Mouse (Mus musculus) liver, embryonic 16.5 days (tissue): ENCODE data around the gene Myo10. TPM values are rescaled to one million over a fixed set of nuclear protein-coding genes. Genes with fewer than 3 reads are reported as not detected.

Experiments
- ATAC-seq: fragments of 200-750 bp; cut with Nextera tagmentation; 2 replicates; pipeline ENCODE4 v1.8.0; 2017; ENCODE audit warnings: low read depth, mild to moderate bottlenecking, moderate number of reproducible peaks, moderate library complexity
- H3K27ac ChIP-seq: fragments of 300-500 bp; sonication (generic); 2 replicates; pipeline ENCODE4 v1.5.1; 2014; ENCODE audit warnings: mild to moderate bottlenecking, low read length
- H3K27me3 ChIP-seq: fragments of 300-500 bp; sonication (generic); 2 replicates; pipeline ENCODE4 v1.6.1; 2014; ENCODE audit warnings: low read depth, low read length, mixed read lengths; ENCODE audit not compliant: control insufficient read depth, insufficient read depth
- H3K36me3 ChIP-seq: fragments of 300-500 bp; sonication (generic); 2 replicates; pipeline ENCODE4 v1.6.1; 2014; ENCODE audit warnings: mild to moderate bottlenecking; ENCODE audit not compliant: control insufficient read depth, insufficient read depth
- H3K4me1 ChIP-seq: fragments of 300-500 bp; sonication (generic); 2 replicates; pipeline ENCODE4 v1.6.1; 2014; ENCODE audit warnings: low read depth, low read length, mixed read lengths; ENCODE audit not compliant: control insufficient read depth
- H3K4me2 ChIP-seq: fragments of 300-500 bp; sonication (generic); 2 replicates; pipeline ENCODE4 v1.6.1; 2014; ENCODE audit warnings: low read depth, low read length, mixed read lengths
- H3K4me3 ChIP-seq: fragments of 300-500 bp; sonication (generic); 2 replicates; pipeline ENCODE4 v1.5.1; 2014; ENCODE audit warnings: low read depth, mild to moderate bottlenecking, low read length
- H3K9ac ChIP-seq: fragments of 300-500 bp; sonication (generic); 2 replicates; pipeline ENCODE4 v1.6.1; 2014; ENCODE audit warnings: low read depth, low read length
- H3K9me3 ChIP-seq: fragments of 300-500 bp; sonication (generic); replicated peaks from 2 replicates; pipeline ENCODE4 v1.6.1; 2016; ENCODE audit warnings: low read length; ENCODE audit not compliant: control insufficient read depth
- WGBS: fragments of 180-500 bp; shearing (Covaris S2); extraction: QIAGEN DNeasy Blood & Tissue Kit; methylation state at CpG from one replicate; pipeline ENCODE4 v1.1.7; 2014; ENCODE audit not compliant: insufficient replicate concordance; 5-methylcytosine and 5-hydroxymethylcytosine counted together
- polyA plus RNA-seq: library from polyadenylated mRNA; unstranded; fragments of >200 nt; fragmentation: Nextera tagmentation; extraction: Ambion mirVana; gene quantifications from 2 replicates; pipeline ENCODE4 v1.2.1, GENCODE M21; 2015

The Myo10 gene
- polyA plus RNA-seq, 1 experiment from 2014 or later = 4.5 TPM

- no peaks in the 10 kb centered on the region for H3K36me3 ChIP-seq
- ATAC-seq = no peak
- no peaks in the 10 kb centered on the region for H3K4me1 ChIP-seq
- H3K9me3 ChIP-seq = no peaks in the 10 kb centered on the region
- no peak overlapping the region for H3K4me2 ChIP-seq
- WGBS = 49% methylated on average over 9 of the region's 9 CpGs
- H3K4me3 ChIP-seq = no peak overlapping the region
- H3K27me3 ChIP-seq = no peaks in the 10 kb centered on the region
- no peak overlapping the region for H3K9ac ChIP-seq
- H3K27ac ChIP-seq = no peak overlapping the region
Observed at GRCm38 (mm10) chr15:25731053-25731452, 108.7 kb downstream of the Myo10 start.

- 71% methylated on average over 8 of the region's 8 CpGs for WGBS
- no peaks in the 10 kb centered on the region for H3K9me3 ChIP-seq
- no peaks in the 10 kb centered on the region for H3K27me3 ChIP-seq
- no peak for ATAC-seq
- no peaks in the 10 kb centered on the region for H3K4me1 ChIP-seq
- H3K4me2 ChIP-seq = no peak overlapping the region
- no peak overlapping the region for H3K9ac ChIP-seq
- no peak overlapping the region for H3K4me3 ChIP-seq
- H3K36me3 ChIP-seq = no peaks in the 10 kb centered on the region
- H3K27ac ChIP-seq = no peak overlapping the region
Observed at GRCm38 (mm10) chr15:25732758-25733428, 110.6 kb downstream of the Myo10 start.

- Histone ChIP-seq H3K36me3 (no peaks in the 10 kb centered on the region; the same call in 1 of the 2 replicates), H3K4me1 (no peaks in the 10 kb centered on the region), H3K27me3 (no peaks in the 10 kb centered on the region), H3K27ac (no peak overlapping the region), H3K9me3 (no peaks in the 10 kb centered on the region), H3K4me2 (no peak overlapping the region), H3K4me3 (no peak overlapping the region), H3K9ac (no peak overlapping the region)
- ATAC-seq = no peak
- 66% methylated on average over 11 of the region's 11 CpGs for WGBS
Observed at GRCm38 (mm10) chr15:25733739-25734430, 111.6 kb downstream of the Myo10 start.

GRCm38 (mm10) chr15:25736531-25736930, 114.2 kb downstream of the Myo10 start:
- H3K4me3 ChIP-seq = no peak overlapping the region
- no peaks in the 10 kb centered on the region for H3K4me1 ChIP-seq
- WGBS = 75% methylated on average over 6 of the region's 6 CpGs
- H3K36me3 ChIP-seq = no peaks in the 10 kb centered on the region; the same call in 1 of the 2 replicates
- ATAC-seq = no peak
- no peak overlapping the region for H3K4me2 ChIP-seq
- H3K27me3 ChIP-seq = no peaks in the 10 kb centered on the region
- H3K9ac ChIP-seq = no peak overlapping the region
- no peak overlapping the region for H3K27ac ChIP-seq
- H3K9me3 ChIP-seq = no peaks in the 10 kb centered on the region

DNA sequence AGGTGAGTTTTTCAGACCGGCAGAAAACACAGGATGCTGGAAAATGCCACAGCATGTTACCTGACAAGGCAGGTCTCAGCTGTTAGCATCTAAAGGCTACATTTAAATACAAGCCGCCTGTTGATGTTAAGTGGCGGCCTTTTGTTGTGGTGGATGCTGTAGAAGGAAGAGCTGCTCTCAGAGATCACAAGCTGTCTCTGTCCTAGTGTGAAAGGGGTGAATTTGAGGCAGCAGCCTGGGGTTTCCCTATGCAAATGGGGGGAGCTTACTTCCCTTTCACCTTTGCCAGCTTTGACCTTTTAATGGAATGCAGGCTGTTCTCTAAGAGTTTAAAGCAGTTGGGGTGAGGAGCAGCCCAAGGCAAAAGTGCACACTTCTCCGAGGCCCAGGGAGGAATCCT, 117.9 kb downstream of the Myo10 start:
- Histone ChIP-seq H3K4me2 (no peak overlapping the region), H3K9ac (no peak overlapping the region), H3K4me1 (no peaks in the 10 kb centered on the region), H3K27ac (no peak overlapping the region), H3K27me3 (no peaks in the 10 kb centered on the region), H3K4me3 (no peak overlapping the region), H3K36me3 (no peaks in the 10 kb centered on the region; the same call in none of the 2 replicates), H3K9me3 (no peaks in the 10 kb centered on the region)
- 67% methylated on average over 4 of the region's 4 CpGs for WGBS
- no peak for ATAC-seq

- no peaks in the 10 kb centered on the region for H3K27me3 ChIP-seq
- no peak overlapping the region for H3K27ac ChIP-seq
- no peaks in the 10 kb centered on the region for H3K9me3 ChIP-seq
- no peak for ATAC-seq
- H3K9ac ChIP-seq = no peak overlapping the region
- no peaks in the 10 kb centered on the region; the same call in none of the 2 replicates for H3K36me3 ChIP-seq
- 70% methylated on average over 13 of the region's 13 CpGs for WGBS
- H3K4me1 ChIP-seq = no peaks in the 10 kb centered on the region
- no peak overlapping the region for H3K4me2 ChIP-seq
- H3K4me3 ChIP-seq = no peak overlapping the region
Observed at GRCm38 (mm10) chr15:25742196-25742595, 119.9 kb downstream of the Myo10 start.

DNA sequence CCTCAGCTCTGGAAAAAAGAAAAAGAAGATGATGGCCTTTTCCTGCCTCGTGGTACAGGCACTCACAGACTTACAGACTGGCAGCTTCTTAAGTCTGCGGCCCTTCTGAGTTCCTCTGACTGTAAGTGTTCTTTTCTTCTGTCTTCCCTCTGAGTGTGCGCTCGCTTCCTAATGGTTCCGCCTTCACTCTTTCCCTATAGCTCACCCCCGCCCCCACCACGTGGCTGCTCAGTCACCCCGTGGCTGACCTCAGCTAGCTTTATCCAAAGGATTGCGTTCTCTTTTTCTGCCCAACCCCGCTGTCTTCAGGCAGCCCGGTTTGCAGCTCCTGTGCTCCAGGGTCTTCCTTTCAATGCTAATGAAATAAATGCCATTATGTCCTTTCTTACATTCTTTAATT, 129.2 kb downstream of the Myo10 start:
- no peaks in the 10 kb centered on the region for H3K36me3 ChIP-seq
- no peaks in the 10 kb centered on the region for H3K27me3 ChIP-seq
- H3K4me3 ChIP-seq = no peak overlapping the region
- H3K9me3 ChIP-seq = no peaks in the 10 kb centered on the region
- 62% methylated on average over 11 of the region's 11 CpGs for WGBS
- no peak overlapping the region for H3K4me2 ChIP-seq
- no peaks in the 10 kb centered on the region; the same call in 1 of the 2 replicates for H3K4me1 ChIP-seq
- ATAC-seq = no peak
- H3K27ac ChIP-seq = no peak overlapping the region
- no peak overlapping the region for H3K9ac ChIP-seq

- ATAC-seq = no peak
- Histone ChIP-seq H3K4me2 (no peak overlapping the region), H3K27me3 (no peaks in the 10 kb centered on the region), H3K9ac (no peak overlapping the region), H3K4me1 (no peaks in the 10 kb centered on the region; the same call in 1 of the 2 replicates), H3K9me3 (no peaks in the 10 kb centered on the region), H3K4me3 (no peak overlapping the region), H3K27ac (no peak overlapping the region), H3K36me3 (no peaks in the 10 kb centered on the region)
- WGBS = 64% methylated on average over 1 of the region's 1 CpGs
Observed at GRCm38 (mm10) chr15:25752597-25752996, 130.3 kb downstream of the Myo10 start.

DNA sequence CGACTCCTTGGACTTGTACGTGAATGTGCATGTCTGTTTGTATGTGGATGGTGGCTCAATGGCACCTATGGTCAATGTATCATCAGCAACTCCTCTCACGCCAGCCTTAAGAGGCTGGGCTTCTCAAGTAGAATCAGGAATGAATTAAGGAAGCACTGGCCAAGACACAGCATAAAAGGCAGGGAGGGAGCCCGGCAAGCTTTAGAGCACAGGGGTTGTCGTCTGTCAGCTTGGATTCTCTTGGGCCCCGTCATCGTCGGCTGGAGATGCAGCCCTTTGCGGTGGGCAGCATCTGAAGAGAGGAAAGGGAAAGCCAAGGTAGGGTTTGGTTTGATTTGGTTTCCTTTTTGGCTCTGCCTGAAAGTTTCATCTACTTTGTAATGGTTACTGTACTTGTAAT, 130.7 kb downstream of the Myo10 start:
- Histone ChIP-seq H3K4me3 (no peak overlapping the region), H3K9me3 (no peaks in the 10 kb centered on the region), H3K27me3 (no peaks in the 10 kb centered on the region), H3K4me1 (no peaks in the 10 kb centered on the region; the same call in 1 of the 2 replicates), H3K4me2 (no peak overlapping the region), H3K36me3 (no peaks in the 10 kb centered on the region), H3K27ac (no peak overlapping the region), H3K9ac (no peak overlapping the region)
- ATAC-seq = no peak
- 68% methylated on average over 9 of the region's 9 CpGs for WGBS
